13 mouse cellular contexts compared by ENCODE assay signal in genomic region chr3:51670414-51671070, GRCm38 (mm10). TPM values are rescaled to one million over a fixed set of nuclear protein-coding genes. Genes with fewer than 3 reads are reported as not detected.
A peak's percentile ranks its signal among the peaks of the same experiment; 100 is the strongest.
DNase-seq lines count a peak whose midpoint lies in the region; ATAC-seq lines count a peak whose summit lies in the region.
"Had no signal": no experiment of that assay in that cellular context is flagged by ENCODE, and none has a peak within 500 bp of the region (broad histone marks: within the 10 kb centered on the region; RNA-seq: fewer than 3 reads in every experiment).

No protein-coding gene starts in this region.

- DNase-seq in thymus, postnatal 0 days (ENCODE audit: low spot score): peak; percentile 15
- DNase-seq in thymus, adult 18-20 months: no peak
- DNase-seq in ZHBTc4 (ENCODE audit: low read depth, low spot score): peak; percentile 52
- DNase-seq in liver, embryonic 13.5 days: peak; percentile 77
- no peak for DNase-seq in cerebellum, adult 9-10 months
- DNase-seq in gastrocnemius, postnatal 14 days: no peak
- DNase-seq: cerebellum, adult 8-10 months; right cerebral cortex, postnatal 25 days had no signal

- peak overlapping the region; percentile 37 for H3K9ac ChIP-seq in liver, embryonic 13.5 days
- H3K9ac ChIP-seq in kidney, embryonic 14.5 days (ENCODE audit: low read depth, low read length): no peak overlapping the region
- H3K9ac ChIP-seq: heart, embryonic 15.5 days; limb, embryonic 13.5 days had no signal

- H3K9me3 ChIP-seq in liver, embryonic 13.5 days (replicated peaks): no peaks in the 10 kb centered on the region
- H3K9me3 ChIP-seq in kidney, embryonic 14.5 days (ENCODE audit: control insufficient read depth, low read length): no peaks in the 10 kb centered on the region
- H3K9me3 ChIP-seq: heart, embryonic 15.5 days; limb, embryonic 13.5 days had no signal

- H3K27ac ChIP-seq in liver, embryonic 13.5 days: peak overlapping the region; percentile 93
- H3K27ac ChIP-seq in kidney, embryonic 14.5 days (ENCODE audit: low read depth, low read length): no peak overlapping the region
- H3K27ac ChIP-seq: heart, embryonic 15.5 days; limb, embryonic 13.5 days had no signal

- peaks cover 56% of the 10 kb centered on the region for H3K4me1 ChIP-seq in liver, embryonic 13.5 days (replicated peaks)
- H3K4me1 ChIP-seq in kidney, embryonic 14.5 days (ENCODE audit: control insufficient read depth, insufficient read depth, low read length): peaks cover 8% of the 10 kb centered on the region; the same call in 1 of the 2 replicates

- H3K27me3 ChIP-seq in liver, embryonic 13.5 days: no peaks in the 10 kb centered on the region
- no peaks in the 10 kb centered on the region for H3K27me3 ChIP-seq in kidney, embryonic 14.5 days (ENCODE audit: control insufficient read depth, insufficient read depth, low read length)
- H3K27me3 ChIP-seq: heart, embryonic 15.5 days; limb, embryonic 13.5 days had no signal

- H3K4me2 ChIP-seq in liver, embryonic 13.5 days: peak overlapping the region; percentile 53
- H3K4me2 ChIP-seq in kidney, embryonic 14.5 days (replicated peaks; ENCODE audit: low read depth, low read length): no peak overlapping the region
- H3K4me2 ChIP-seq: heart, embryonic 15.5 days; limb, embryonic 13.5 days had no signal

- intact Hi-C loops in gastrocnemius, postnatal 14 days (cut with DNase I; ENCODE audit: low total_unique reads): no loop called here

- H3K36me3 ChIP-seq in liver, embryonic 13.5 days: no peaks in the 10 kb centered on the region
- H3K36me3 ChIP-seq in kidney, embryonic 14.5 days (ENCODE audit: control insufficient read depth, insufficient read depth, low read length): no peaks in the 10 kb centered on the region
- H3K36me3 ChIP-seq: heart, embryonic 15.5 days; limb, embryonic 13.5 days had no signal

- ATAC-seq in liver, embryonic 13.5 days (ENCODE audit: low read depth): peak; percentile 93
- ATAC-seq in kidney, embryonic 14.5 days (ENCODE audit: low FRiP score, low TSS enrichment): no peak
- ATAC-seq: inflammation-experienced regulatory T-cells, adult 6 months had no signal

- WGBS in liver, embryonic 13.5 days (ENCODE audit: insufficient replicate concordance): 18% methylated on average over 5 of the region's 5 CpGs
- WGBS in kidney, embryonic 14.5 days: 65% methylated on average over 5 of the region's 5 CpGs

- no peak overlapping the region for H3K4me3 ChIP-seq in liver, embryonic 13.5 days (replicated peaks)
- H3K4me3 ChIP-seq in kidney, embryonic 14.5 days (ENCODE audit: low read length): no peak overlapping the region
- H3K4me3 ChIP-seq: heart, embryonic 15.5 days; limb, embryonic 13.5 days had no signal

RNA-seq across cellular contexts. Expression of gene Mgst2, which starts 10.4 kb away (rescaled TPM):
- polyA plus RNA-seq in thymus, postnatal 0 days (2015; fragmentation: Nextera tagmentation; extraction: Ambion mirVana): 153 and 179 TPM in 2 replicates
- polyA plus RNA-seq in liver, embryonic 13.5 days (2015; fragmentation: Nextera tagmentation; extraction: Ambion mirVana): 16.5 and 18.8 TPM in 2 replicates
- polyA plus RNA-seq in kidney, embryonic 14.5 days (2014; fragmentation: Nextera tagmentation; extraction: Ambion mirVana): 0.51 and 0.99 TPM in 2 replicates
- total RNA-seq in gastrocnemius, postnatal 14 days (2021): under 1 TPM; 0.33 to 0.49 TPM
- total RNA-seq: layer of hippocampus, adult 18-20 months had no signal

Comparison
In these comparisons a context has a peak if more than half of its experiments do, and no peak if none do; other contexts are left out.
1. DNase-seq: peak in thymus, postnatal 0 days (single experiment), ZHBTc4 (single experiment) and liver, embryonic 13.5 days (single experiment); none in thymus, adult 18-20 months (0 of 2), cerebellum, adult 9-10 months (single experiment) and gastrocnemius, postnatal 14 days (single experiment).